Mouse (Mus musculus) fat pad, adult 2 months (tissue): ENCODE results near the gene Sp2.

Source experiments
- DNase-seq: peaks from one replicate; pipeline ENCODE4 v3.0.0-alpha.2; 2011; ENCODE audit warnings: low read depth, low spot score; ENCODE audit errors: extremely low read depth

Gene Sp2

GRCm38 (mm10) chr11:96982859-96983258, at the start of gene Sp2:
Sp2 (minus strand) TSS chr11:96982959.
- no peak for DNase-seq

GRCm38 (mm10) chr11:97032499-97032898, 49.7 kb upstream of the Sp2 start:
- DNase-seq, result no peak

GRCm38 (mm10) chr11:97031977-97032376, 49.2 kb upstream of the Sp2 start:
- no peak for DNase-seq

GRCm38 (mm10) chr11:97030426-97030825, 47.7 kb upstream of the Sp2 start:
- no peak for DNase-seq

- no peak for DNase-seq
Observed at GRCm38 (mm10) chr11:97029686-97030417, 47.1 kb upstream of the Sp2 start, which contains the start of gene Scrn2. Scrn2 (plus strand) TSS chr11:97029938.

- no peak for DNase-seq
Observed at GRCm38 (mm10) chr11:97025721-97026344, 43.1 kb upstream of the Sp2 start.

GRCm38 (mm10) chr11:97024977-97025376, 42.2 kb upstream of the Sp2 start:
- peak; percentile 95 for DNase-seq

- DNase-seq, result no peak
Observed at GRCm38 (mm10) chr11:97021873-97022484, 39.2 kb upstream of the Sp2 start.

GRCm38 (mm10) chr11:97021121-97021765, 38.5 kb upstream of the Sp2 start:
- DNase-seq, result no peak

GRCm38 (mm10) chr11:97019345-97019708, 36.6 kb upstream of the Sp2 start:
- DNase-seq, result no peak

- no peak for DNase-seq
Observed at GRCm38 (mm10) chr11:97018583-97019344, 36.0 kb upstream of the Sp2 start.

GRCm38 (mm10) chr11:97017696-97018582, 35.2 kb upstream of the Sp2 start:
- DNase-seq, result no peak

- no peak for DNase-seq
Observed at GRCm38 (mm10) chr11:97013121-97013670, 30.4 kb upstream of the Sp2 start, which contains the start of gene Sp6. Sp6 (plus strand) TSS chr11:97013394.

- no peak for DNase-seq
Observed at GRCm38 (mm10) chr11:97009198-97009790, 26.5 kb upstream of the Sp2 start.

GRCm38 (mm10) chr11:97007093-97007794, 24.5 kb upstream of the Sp2 start:
- DNase-seq, result no peak

- DNase-seq, result no peak
Observed at GRCm38 (mm10) chr11:97003170-97003569, 20.4 kb upstream of the Sp2 start.

GRCm38 (mm10) chr11:96997380-96997956, 14.7 kb upstream of the Sp2 start:
- DNase-seq, result no peak

- no peak for DNase-seq
Observed at GRCm38 (mm10) chr11:96996773-96997379, 14.1 kb upstream of the Sp2 start.
